In genomic region chr9:103941176-103941900, GRCm38 (mm10) we compare ENCODE assay signal across 15 mouse cellular contexts.
"Had no signal": no experiment of that assay in that cellular context is flagged by ENCODE, and none has a peak within 500 bp of the region (broad histone marks: within the 10 kb centered on the region; RNA-seq: fewer than 3 reads in every experiment).

No protein-coding gene starts in this region.

- H3K4me1 ChIP-seq: limb, embryonic 12.5 days; liver, embryonic 13.5 days; lung, embryonic 15.5 days; midbrain, embryonic 12.5 days; neural tube, embryonic 15.5 days had no signal

- H3K4me3 ChIP-seq: layer of hippocampus, adult 2 months; limb, embryonic 12.5 days; liver, embryonic 13.5 days; lung, embryonic 15.5 days; midbrain, embryonic 12.5 days; myocyte; neural tube, embryonic 15.5 days had no signal

- H3K36me3 ChIP-seq: limb, embryonic 12.5 days; liver, embryonic 13.5 days; lung, embryonic 15.5 days; midbrain, embryonic 12.5 days; neural tube, embryonic 15.5 days had no signal

- H3K27ac ChIP-seq: layer of hippocampus, adult 2 months; limb, embryonic 12.5 days; liver, embryonic 13.5 days; lung, embryonic 15.5 days; midbrain, embryonic 12.5 days; neural tube, embryonic 15.5 days had no signal

- ATAC-seq: liver, postnatal 0 days had no signal

- H3K9me3 ChIP-seq: limb, embryonic 12.5 days; lung, embryonic 15.5 days; midbrain, embryonic 12.5 days; neural tube, embryonic 15.5 days had no signal

- H3K27me3 ChIP-seq: limb, embryonic 12.5 days; liver, embryonic 13.5 days; lung, embryonic 15.5 days; midbrain, embryonic 12.5 days; neural tube, embryonic 15.5 days had no signal

- H3K9ac ChIP-seq: limb, embryonic 12.5 days; liver, embryonic 13.5 days; liver, postnatal 0 days; lung, embryonic 15.5 days; midbrain, embryonic 12.5 days; neural tube, embryonic 15.5 days had no signal

- H3K4me2 ChIP-seq: limb, embryonic 12.5 days; liver, embryonic 13.5 days; lung, embryonic 15.5 days; midbrain, embryonic 12.5 days; neural tube, embryonic 15.5 days had no signal

- DNase-seq: kidney, postnatal 10 days; kidney, postnatal 4 days; liver; liver, embryonic 13.5 days; liver, postnatal 0 days; lung, postnatal 14 days; right cerebral cortex, postnatal 14 days; thymus, adult 18-20 months; thymus, postnatal 14 days had no signal
